Mouse (Mus musculus) testis, adult 2 months (tissue): ENCODE measurements around the gene Las1l. TPM values are rescaled to one million over a fixed set of nuclear protein-coding genes. Genes with fewer than 3 reads are reported as not detected.

Source experiments
- H3K27ac ChIP-seq: fragments of 200-500 bp; 2 replicates; pipeline ENCODE4 v1.5.1; 2012; ENCODE audit warnings: low read depth, low read length; ENCODE audit not compliant: control insufficient read depth, insufficient read depth
- H3K27me3 ChIP-seq: fragments of 200-500 bp; 2 replicates; pipeline ENCODE4 v1.6.1; 2012; ENCODE audit warnings: mild to moderate bottlenecking, low read length, moderate library complexity; ENCODE audit not compliant: control insufficient read depth, insufficient read depth
- H3K36me3 ChIP-seq: fragments of 200-500 bp; 2 replicates; pipeline ENCODE4 v1.6.1; 2012; ENCODE audit warnings: mild to moderate bottlenecking, low read length; ENCODE audit not compliant: control insufficient read depth, insufficient read depth
- H3K4me1 ChIP-seq: fragments of 200-500 bp; 2 replicates; pipeline ENCODE4 v1.6.1; 2012; ENCODE audit warnings: low read length; ENCODE audit not compliant: control insufficient read depth, insufficient read depth
- H3K4me3 ChIP-seq: fragments of 200-500 bp; 2 replicates; pipeline ENCODE4 v1.5.1; 2012; ENCODE audit warnings: low read depth, mild to moderate bottlenecking, low read length, moderate library complexity, mixed read lengths; ENCODE audit not compliant: control insufficient read depth
- CTCF ChIP-seq: fragments of 200-500 bp; IDR thresholded peaks from 2 replicates; pipeline ENCODE4 v1.5.1; 2012; ENCODE audit warnings: low read depth, mild to moderate bottlenecking, inconsistent platforms, low read length, moderate library complexity; ENCODE audit not compliant: control insufficient read depth, insufficient read depth, insufficient replicate concordance
- POLR2A ChIP-seq: fragments of 200-500 bp; IDR thresholded peaks from 2 replicates; pipeline ENCODE4 v1.6.1; 2012; ENCODE audit warnings: low read depth, mild to moderate bottlenecking, inconsistent platforms, low read length, moderate library complexity; ENCODE audit not compliant: control insufficient read depth
- polyA plus RNA-seq: library from polyadenylated mRNA; depleted of rRNA; stranded (reverse); fragments of >200 nt; gene quantifications from 2 replicates; pipeline ENCODE4 v1.2.3, GENCODE M21; 2012; rRNA removed

Las1l gene
- polyA plus RNA-seq, 1 experiment: 8.1 TPM

- H3K4me3 ChIP-seq: no peak overlapping the region
- no peaks in the 10 kb centered on the region for H3K27me3 ChIP-seq
- TF ChIP-seq POLR2A (no peak), CTCF (no peak)
These were observed 54.0 kb downstream of the Las1l start for GRCm38 (mm10) chrX:95902716-95903115.

More at GRCm38 (mm10) chrX:95902716-95903115, 54.0 kb downstream of the Las1l start:
- H3K36me3 ChIP-seq: no peaks in the 10 kb centered on the region
- H3K4me1 ChIP-seq: no peaks in the 10 kb centered on the region
- H3K27ac ChIP-seq: no peak overlapping the region

Other genes with a start within 250 kb of the Las1l start
- gene Zc3h12b, start 245.3 kb downstream of the Las1l start, polyA plus RNA-seq: 0.45 and 0.58 TPM in 2 replicates
- gene Msn, start 139.1 kb upstream of the Las1l start, polyA plus RNA-seq: 3.1 and 3.2 TPM in 2 replicates